Mouse (Mus musculus): ENCODE measurements around the gene Wdr54.
A peak's percentile ranks its signal among the peaks of the same experiment; 100 is the strongest.

- no peak for TF ChIP-seq POLR2A (IDR thresholded peaks at IDR 0.05; ENCODE audit: low read depth, low read length)
- TF ChIP-seq IRF4 (IDR thresholded peaks at IDR 0.05; ENCODE audit: low read depth, low read length), result no peak
- TF ChIP-seq RAD21 (IDR thresholded peaks at IDR 0.05; ENCODE audit: low read depth, low read length), result no peak
- no peak for TF ChIP-seq USF1 (IDR thresholded peaks at IDR 0.05; ENCODE audit: low read depth, low read length)
- no peak for TF ChIP-seq EP300 (IDR thresholded peaks at IDR 0.05; ENCODE audit: low read length)
- TF ChIP-seq CTCF (conservative IDR thresholded peaks at IDR 0.05 in 1 of 2, IDR thresholded peaks at IDR 0.05 in 1 of 2; ENCODE audit: low read depth in 2 of 2, low read length in 2 of 2), result peak in 1 of 2 experiments; percentile 22; a peak in 1 of 4 replicates
- no peak for TF ChIP-seq SMC3 (IDR thresholded peaks at IDR 0.05; ENCODE audit: low read depth, low read length)
- TF ChIP-seq RCOR1 (conservative IDR thresholded peaks at IDR 0.05; ENCODE audit: low read depth, low read length), result no peak
- TF ChIP-seq POLR2AphosphoS2 (IDR thresholded peaks at IDR 0.05; ENCODE audit: low read depth, low read length), result no peak
These were observed 41.3 kb upstream of the Wdr54 start for GRCm38 (mm10) chr6:83197345-83198004.

Data from CH12.LX (cell line).